Mouse (Mus musculus) MEL (cell line): ENCODE results near the gene Stk39. TPM values are rescaled to one million over a fixed set of nuclear protein-coding genes. Genes with fewer than 3 reads are reported as not detected.

Experiments used
- DNase-seq: peaks from one replicate; pipeline ENCODE4 v3.0.0; 2011; ENCODE audit warnings: low read depth, low spot score
- H3K27ac ChIP-seq: 2 replicates; pipeline ENCODE4 v1.5.1; 2012; ENCODE audit warnings: low read depth, mild to moderate bottlenecking, control low read depth, low read length, moderate library complexity; ENCODE audit not compliant: control insufficient read depth
- H3K27me3 ChIP-seq, 2 experiments: fragments of 150-350 bp in 1 of 2; sonication (generic) in 1 of 2; 2 replicates each; pipeline ENCODE4 v1.6.1; 2012; ENCODE audit warnings: low read length in 2 of 2, mild to moderate bottlenecking in 2 of 2, improper control_type of control experiment in 1 of 2, moderate library complexity in 1 of 2; ENCODE audit not compliant: insufficient read depth in 2 of 2, control insufficient read depth in 1 of 2
- H3K36me3 ChIP-seq, 2 experiments: 2 replicates each; pipeline ENCODE4 v1.6.1; 2012 to 2014; ENCODE audit warnings: low read length in 2 of 2, improper control_type of control experiment in 1 of 2, inconsistent platforms in 1 of 2, mild to moderate bottlenecking in 1 of 2; ENCODE audit not compliant: insufficient read depth in 2 of 2, control insufficient read depth in 1 of 2
- H3K4me1 ChIP-seq, 2 experiments: fragments of 150-350 bp in 1 of 2; sonication (generic) in 1 of 2; 2 replicates each; pipeline ENCODE4 v1.6.1; 2012; ENCODE audit warnings: low read length in 2 of 2, improper control_type of control experiment in 1 of 2, mild to moderate bottlenecking in 1 of 2; ENCODE audit not compliant: insufficient read depth in 2 of 2, control insufficient read depth in 1 of 2
- H3K4me3 ChIP-seq, 2 experiments: fragments of 150-350 bp in 1 of 2; sonication (generic) in 1 of 2; 2 replicates each; pipeline ENCODE4 v1.5.1; 2012; ENCODE audit warnings: low read depth in 2 of 2, low read length in 2 of 2, mild to moderate bottlenecking in 2 of 2, moderate library complexity in 2 of 2, control low read depth in 1 of 2, improper control_type of control experiment in 1 of 2; ENCODE audit not compliant: control insufficient read depth in 1 of 2, insufficient read depth in 1 of 2
- H3K79me2 ChIP-seq: 2 replicates; pipeline ENCODE4 v1.6.1; 2012; ENCODE audit warnings: mild to moderate bottlenecking, low read length, moderate library complexity; ENCODE audit not compliant: control insufficient read depth, poor library complexity, insufficient read depth
- H3K9ac ChIP-seq: 2 replicates; pipeline ENCODE4 v1.6.1; 2012; ENCODE audit warnings: low read depth, mild to moderate bottlenecking, control low read depth, low read length, moderate library complexity; ENCODE audit not compliant: control insufficient read depth, poor library complexity, severe bottlenecking
- H3K9me3 ChIP-seq: fragments of 150-350 bp; sonication (generic); replicated peaks from 2 replicates; pipeline ENCODE4 v1.6.1; 2012; ENCODE audit warnings: mild to moderate bottlenecking, low read length, improper control_type of control experiment, moderate library complexity; ENCODE audit not compliant: insufficient read depth
- CHD2 ChIP-seq: IDR thresholded peaks from 2 replicates; pipeline ENCODE4 v1.6.1; 2011; ENCODE audit warnings: low read length, improper control_type of control experiment
- ELF1 ChIP-seq: IDR thresholded peaks from 2 replicates; pipeline ENCODE4 v1.6.1; 2014; ENCODE audit warnings: low read depth, mild to moderate bottlenecking, inconsistent platforms, low read length, improper control_type of control experiment, moderate library complexity
- ETS1 ChIP-seq: IDR thresholded peaks from 2 replicates; pipeline ENCODE4 v1.6.1; 2012; ENCODE audit warnings: low read depth, mild to moderate bottlenecking, inconsistent platforms, low read length, improper control_type of control experiment, moderate library complexity
- GABPA ChIP-seq: IDR thresholded peaks from 2 replicates; pipeline ENCODE4 v1.6.1; 2012; ENCODE audit warnings: low read depth, mild to moderate bottlenecking, inconsistent platforms, low read length, improper control_type of control experiment, moderate library complexity
- KAT2A ChIP-seq: conservative IDR thresholded peaks from 2 replicates; pipeline ENCODE4 v1.6.1; 2012; ENCODE audit warnings: low read depth, low read length, improper control_type of control experiment, inconsistent platforms
- MAZ ChIP-seq: IDR thresholded peaks from 2 replicates; pipeline ENCODE4 v1.6.1; 2012; ENCODE audit warnings: low read depth, mild to moderate bottlenecking, inconsistent platforms, low read length, improper control_type of control experiment
- MYB ChIP-seq: IDR thresholded peaks from 2 replicates; pipeline ENCODE4 v1.6.1; 2011; ENCODE audit warnings: mild to moderate bottlenecking, low read depth, low read length, improper control_type of control experiment
- NELFE ChIP-seq: IDR thresholded peaks from 2 replicates; pipeline ENCODE4 v1.6.1; 2011; ENCODE audit warnings: low read depth, low read length, improper control_type of control experiment
- RCOR1 ChIP-seq: IDR thresholded peaks from 2 replicates; pipeline ENCODE4 v1.6.1; 2012; ENCODE audit warnings: low read depth, mild to moderate bottlenecking, inconsistent platforms, low read length, improper control_type of control experiment
- SIN3A ChIP-seq: IDR thresholded peaks from 2 replicates; pipeline ENCODE4 v1.6.1; 2012; ENCODE audit warnings: low read length, improper control_type of control experiment, inconsistent platforms
- SMC3 ChIP-seq: IDR thresholded peaks from 2 replicates; pipeline ENCODE4 v1.6.1; 2011; ENCODE audit warnings: low read depth, low read length, improper control_type of control experiment
- TBP ChIP-seq: IDR thresholded peaks from 2 replicates; pipeline ENCODE4 v1.8.0; 2011; ENCODE audit warnings: low read depth, low read length, improper control_type of control experiment
- USF1 ChIP-seq: IDR thresholded peaks from 2 replicates; pipeline ENCODE4 v1.6.1; 2014; ENCODE audit warnings: low read depth, mild to moderate bottlenecking, inconsistent platforms, low read length, improper control_type of control experiment, moderate library complexity
- ZKSCAN1 ChIP-seq: IDR thresholded peaks from 2 replicates; pipeline ENCODE4 v1.6.1; 2012; ENCODE audit warnings: low read depth, mild to moderate bottlenecking, inconsistent platforms, low read length, improper control_type of control experiment, moderate library complexity
- ZNF384 ChIP-seq: IDR thresholded peaks from 2 replicates; pipeline ENCODE4 v1.6.1; 2012; ENCODE audit warnings: low read depth, mild to moderate bottlenecking, inconsistent platforms, low read length, improper control_type of control experiment
- polyA plus RNA-seq, 2 experiments: library from polyadenylated mRNA; stranded (reverse) in 1 of 2; unstranded in 1 of 2; fragments of >175 nt in 1 of 2; fragments of >200 nt in 1 of 2; gene quantifications; 2 replicates each; pipeline versions ENCODE4 v1.2.1 to v1.2.4; 2012; ENCODE audit warnings: low replicate concordance in 2 of 2, low read depth in 1 of 2; ENCODE audit not compliant: insufficient read length in 2 of 2, insufficient read depth in 1 of 2, missing spikeins in 1 of 2
- total RNA-seq: library from RNA; depleted of rRNA; stranded (reverse); fragments of 300-350 nt; gene quantifications from 2 replicates; pipeline ENCODE4 v1.2.3, GENCODE M21; 2012

The Stk39 gene
- total and polyA plus RNA-seq, 3 experiments = not detected

- no peaks in the 10 kb centered on the region for H3K27me3 ChIP-seq
- no peaks in the 10 kb centered on the region for H3K79me2 ChIP-seq
- H3K9me3 ChIP-seq = no peaks in the 10 kb centered on the region
- TF ChIP-seq TBP (no peak), NELFE (no peak), MYB (no peak), ETS1 (no peak), GABPA (no peak)
- H3K9ac ChIP-seq = no peak overlapping the region
- H3K4me1 ChIP-seq = no peaks in the 10 kb centered on the region
- no peak overlapping the region for H3K27ac ChIP-seq
- H3K36me3 ChIP-seq = no peaks in the 10 kb centered on the region
- no peak overlapping the region for H3K4me3 ChIP-seq
- no peak for DNase-seq
These were observed 154.2 kb downstream of the Stk39 start for GRCm38 (mm10) chr2:68317895-68318294.

GRCm38 (mm10) chr2:68317452-68317851 lies 154.6 kb downstream of the Stk39 start:
- Histone ChIP-seq H3K9ac (no peak overlapping the region), H3K27me3 (no peaks in the 10 kb centered on the region), H3K4me1 (no peaks in the 10 kb centered on the region), H3K9me3 (no peaks in the 10 kb centered on the region), H3K27ac (no peak overlapping the region), H3K4me3 (no peak overlapping the region), H3K36me3 (no peaks in the 10 kb centered on the region), H3K79me2 (no peaks in the 10 kb centered on the region)
- no peak for TF ChIP-seq ZKSCAN1
- TF ChIP-seq SIN3A = no peak
- no peak for TF ChIP-seq ZNF384
- no peak for TF ChIP-seq MAZ
- TF ChIP-seq SMC3 = no peak
- no peak for DNase-seq

- no peak overlapping the region for H3K9ac ChIP-seq
- no peak for DNase-seq
- no peaks in the 10 kb centered on the region for H3K36me3 ChIP-seq
- no peaks in the 10 kb centered on the region for H3K9me3 ChIP-seq
- no peaks in the 10 kb centered on the region for H3K27me3 ChIP-seq
- TF ChIP-seq TBP = no peak
- TF ChIP-seq USF1 = no peak
- no peak for TF ChIP-seq CHD2
- TF ChIP-seq KAT2A = no peak
- no peak for TF ChIP-seq GABPA
- TF ChIP-seq RCOR1 = no peak
- TF ChIP-seq ELF1 = no peak
- no peaks in the 10 kb centered on the region for H3K4me1 ChIP-seq
- H3K79me2 ChIP-seq = no peaks in the 10 kb centered on the region
- no peak overlapping the region for H3K27ac ChIP-seq
- no peak overlapping the region for H3K4me3 ChIP-seq
These were observed 156.8 kb downstream of the Stk39 start for GRCm38 (mm10) chr2:68315258-68315657.
